Mouse (Mus musculus): Measurements from ENCODE around the gene Ptgdr.

- TF ChIP-seq GATA1 (IDR thresholded peaks at IDR 0.05; ENCODE audit: borderline replicate concordance, low read length): no peak
- no peak for TF ChIP-seq FLI1 (IDR thresholded peaks at IDR 0.05; ENCODE audit: low read length)
Observed at GRCm38 (mm10) chr14:44863086-44863485, 3.9 kb upstream of the Ptgdr start.
